24 mouse cellular contexts compared by ENCODE assay signal in genomic region chr2:127418266-127418970, GRCm38 (mm10). TPM values are rescaled to one million over a fixed set of nuclear protein-coding genes. Genes with fewer than 3 reads are reported as not detected.
A peak's percentile ranks its signal among the peaks of the same experiment; 100 is the strongest.
DNase-seq lines count a peak whose midpoint lies in the region; ATAC-seq and TF ChIP-seq lines count a peak whose summit lies in the region.
"Had no signal": no experiment of that assay in that cellular context is flagged by ENCODE, and none has a peak within 500 bp of the region (broad histone marks: within the 10 kb centered on the region; RNA-seq: fewer than 3 reads in every experiment).

No protein-coding gene starts in this region.

- 65% methylated on average over 10 of the region's 10 CpGs for WGBS in intestine, embryonic 15.5 days
- WGBS in intestine, postnatal 0 days = 52% methylated on average over 10 of the region's 10 CpGs
- 52% methylated on average over 10 of the region's 10 CpGs for WGBS in kidney, postnatal 0 days

- no peak overlapping the region for H3K27ac ChIP-seq in intestine, embryonic 15.5 days
- no peak overlapping the region for H3K27ac ChIP-seq in intestine, postnatal 0 days (ENCODE audit: low read depth, low read length)
- peak overlapping the region; percentile 50 for H3K27ac ChIP-seq in kidney, postnatal 0 days
- H3K27ac ChIP-seq: embryonic facial prominence, embryonic 13.5 days; forebrain, embryonic 13.5 days; heart, embryonic 13.5 days had no signal

- H3K9me3 ChIP-seq in intestine, embryonic 15.5 days = no peaks in the 10 kb centered on the region
- H3K9me3 ChIP-seq in intestine, postnatal 0 days (ENCODE audit: control insufficient read depth) = no peaks in the 10 kb centered on the region
- H3K9me3 ChIP-seq in kidney, postnatal 0 days (replicated peaks; ENCODE audit: low read length) = no peaks in the 10 kb centered on the region
- H3K9me3 ChIP-seq: embryonic facial prominence, embryonic 13.5 days; forebrain, embryonic 13.5 days; G1E; heart, embryonic 13.5 days had no signal

- peak; percentile 69 to 70 for DNase-seq in kidney, adult 8-10 months
- DNase-seq in kidney, postnatal 0 days (ENCODE audit: low spot score) = no peak
- DNase-seq in kidney, postnatal 36 days = peak; percentile 74 to 84
- DNase-seq in thymus, adult 18-20 months = no peak
- DNase-seq in lung, postnatal 4 days = no peak
- no peak for DNase-seq in layer of hippocampus, postnatal 10 days (ENCODE audit: low spot score in 2 of 2)
- DNase-seq: adrenal gland, postnatal 14 days; B cell, adult 2 months; cerebellum, adult 18-20 months; cerebellum, adult 9-11 months; cerebellum, postnatal 36 days; forebrain, postnatal 0 days; gastrocnemius, postnatal 25 days; heart, postnatal 36 days had no signal

- H3K36me3 ChIP-seq in intestine, embryonic 15.5 days = no peaks in the 10 kb centered on the region
- H3K36me3 ChIP-seq in intestine, postnatal 0 days (ENCODE audit: control insufficient read depth, insufficient read depth) = no peaks in the 10 kb centered on the region
- H3K36me3 ChIP-seq in kidney, postnatal 0 days (ENCODE audit: insufficient read depth, low read length) = no peaks in the 10 kb centered on the region
- H3K36me3 ChIP-seq: embryonic facial prominence, embryonic 13.5 days; G1E; heart, embryonic 13.5 days had no signal

- no peaks in the 10 kb centered on the region for H3K4me1 ChIP-seq in intestine, embryonic 15.5 days (replicated peaks)
- H3K4me1 ChIP-seq in intestine, postnatal 0 days (replicated peaks; ENCODE audit: control insufficient read depth, insufficient read depth, low read length) = no peaks in the 10 kb centered on the region
- no peaks in the 10 kb centered on the region for H3K4me1 ChIP-seq in kidney, postnatal 0 days (replicated peaks; ENCODE audit: insufficient read depth, low read length)
- H3K4me1 ChIP-seq: embryonic facial prominence, embryonic 13.5 days; forebrain, embryonic 13.5 days had no signal

- TF ChIP-seq CTCF in intestine, postnatal 0 days (IDR thresholded peaks at IDR 0.05; ENCODE audit: low read depth) = no peak
- TF ChIP-seq CTCF in kidney, postnatal 0 days (IDR thresholded peaks at IDR 0.05; ENCODE audit: low read depth) = no peak

- 0 out of 2 replicates have a peak, but pooled peaks cover 3% of the 10 kb centered on the region for H3K27me3 ChIP-seq in intestine, embryonic 15.5 days (replicated peaks)
- H3K27me3 ChIP-seq in intestine, postnatal 0 days (replicated peaks; ENCODE audit: control insufficient read depth, insufficient read depth, low read length) = no peaks in the 10 kb centered on the region
- H3K27me3 ChIP-seq in kidney, postnatal 0 days (ENCODE audit: insufficient read depth, low read length) = no peaks in the 10 kb centered on the region
- H3K27me3 ChIP-seq: embryonic facial prominence, embryonic 13.5 days; forebrain, embryonic 13.5 days had no signal

- peak; percentile 58; the same call in 1 of the 2 replicates for ATAC-seq in intestine, embryonic 15.5 days
- ATAC-seq in intestine, postnatal 0 days = no peak; the same call in 1 of the 2 replicates
- ATAC-seq in kidney, postnatal 0 days (replicated peaks; ENCODE audit: low FRiP score, low read depth) = 0 out of 2 replicates have a peak, but pooled peaks have one; percentile 47
- ATAC-seq: activated CD4-positive, CD25-positive, alpha-beta regulatory T cell, adult 4 months; CD4-positive, CD25-positive, alpha-beta regulatory T cell, adult 4 months; forebrain, embryonic 13.5 days; forebrain, postnatal 0 days had no signal

- no peak overlapping the region for H3K9ac ChIP-seq in intestine, embryonic 15.5 days
- H3K9ac ChIP-seq in intestine, postnatal 0 days (ENCODE audit: low read depth, low read length) = no peak overlapping the region
- H3K9ac ChIP-seq in kidney, postnatal 0 days (ENCODE audit: low read depth, low read length) = no peak overlapping the region
- H3K9ac ChIP-seq: embryonic facial prominence, embryonic 13.5 days; forebrain, embryonic 13.5 days; forebrain, postnatal 0 days; heart, embryonic 13.5 days had no signal

- H3K4me2 ChIP-seq in intestine, embryonic 15.5 days (replicated peaks) = no peak overlapping the region
- H3K4me2 ChIP-seq in intestine, postnatal 0 days (replicated peaks; ENCODE audit: low read depth) = no peak overlapping the region
- H3K4me2 ChIP-seq in kidney, postnatal 0 days (ENCODE audit: low read length) = no peak overlapping the region
- H3K4me2 ChIP-seq: embryonic facial prominence, embryonic 13.5 days; forebrain, embryonic 13.5 days; heart, embryonic 13.5 days had no signal

- H3K4me3 ChIP-seq in intestine, embryonic 15.5 days (replicated peaks) = no peak overlapping the region
- no peak overlapping the region for H3K4me3 ChIP-seq in intestine, postnatal 0 days (ENCODE audit: low read depth, low read length)
- H3K4me3 ChIP-seq in kidney, postnatal 0 days (replicated peaks; ENCODE audit: low read depth, low read length) = no peak overlapping the region
- H3K4me3 ChIP-seq: embryonic facial prominence, embryonic 13.5 days; forebrain, embryonic 13.5 days; heart, embryonic 13.5 days had no signal

RNA-seq across cellular contexts. Expression of gene Gpat2, which starts 6.6 kb away (rescaled TPM):
- 0.15 and 0.16 TPM in 2 replicates for polyA plus RNA-seq in intestine, embryonic 15.5 days (2015; fragmentation: Nextera tagmentation; extraction: Ambion mirVana)
- 0.07 and 0.18 TPM in 2 replicates for polyA plus RNA-seq in intestine, postnatal 0 days (2015; fragmentation: Nextera tagmentation; extraction: Ambion mirVana)
- 0.10 and 0.12 TPM in 2 replicates for polyA plus RNA-seq in kidney, postnatal 0 days (2015; fragmentation: Nextera tagmentation; extraction: Ambion mirVana)
- total RNA-seq in layer of hippocampus, postnatal 10 days (2021) = not detected
- total RNA-seq: forebrain, postnatal 0 days; G1E; gastrocnemius, adult 18-20 months; gastrocnemius, postnatal 25 days; granulocyte monocyte progenitor cell, adult 5-6 weeks; heart, postnatal 36 days had no signal
- polyA plus RNA-seq: G1E had no signal

RNA-seq across cellular contexts. Expression of gene Fahd2a, which starts 25.9 kb away (rescaled TPM):
- 19.0 and 23.0 TPM in 2 replicates for polyA plus RNA-seq in intestine, embryonic 15.5 days (2015; fragmentation: Nextera tagmentation; extraction: Ambion mirVana)
- 23.5 and 24.2 TPM in 2 replicates for polyA plus RNA-seq in intestine, postnatal 0 days (2015; fragmentation: Nextera tagmentation; extraction: Ambion mirVana)
- 61.3 and 62.2 TPM in 2 replicates for polyA plus RNA-seq in kidney, postnatal 0 days (2015; fragmentation: Nextera tagmentation; extraction: Ambion mirVana)
- 10 to 100 TPM; 11.5 to 17.6 TPM for total RNA-seq in layer of hippocampus, postnatal 10 days (2021)

RNA-seq across cellular contexts. Expression of gene Adra2b, which starts 55.4 kb away (rescaled TPM):
- 1.3 and 1.7 TPM in 2 replicates for polyA plus RNA-seq in intestine, embryonic 15.5 days (2015; fragmentation: Nextera tagmentation; extraction: Ambion mirVana)
- 1.3 and 1.4 TPM in 2 replicates for polyA plus RNA-seq in intestine, postnatal 0 days (2015; fragmentation: Nextera tagmentation; extraction: Ambion mirVana)
- polyA plus RNA-seq in kidney, postnatal 0 days (2015; fragmentation: Nextera tagmentation; extraction: Ambion mirVana) = 10.3 and 10.5 TPM in 2 replicates
- under 1 TPM; 0.23 to 0.29 TPM for total RNA-seq in layer of hippocampus, postnatal 10 days (2021)
- total RNA-seq: granulocyte monocyte progenitor cell, adult 5-6 weeks had no signal
- polyA plus RNA-seq: activated CD4-positive, CD25-positive, alpha-beta regulatory T cell, adult 4 months; CD4-positive, CD25-positive, alpha-beta regulatory T cell, adult 4 months; G1E had no signal

Comparison
In these comparisons a context has a peak if more than half of its experiments do, and no peak if none do; other contexts are left out.
1. DNase-seq: peak in kidney, adult 8-10 months (2 of 2) and kidney, postnatal 36 days (2 of 2); none in kidney, postnatal 0 days (single experiment), thymus, adult 18-20 months (0 of 2), lung, postnatal 4 days (0 of 2) and layer of hippocampus, postnatal 10 days (0 of 2).